Mouse (Mus musculus) hindbrain, embryonic 13.5 days (tissue): ENCODE measurements at regions not wholly inside any gene's neighbourhood (a gene's known extent, or its start where the extent isn't known, plus 50 kb on each side); places are given as distances from the start of the nearest gene placed in this dataset.

Experiments used
- ATAC-seq: fragments of 200-750 bp; cut with Nextera tagmentation; 2 replicates; pipeline ENCODE4 v1.8.0; 2017; ENCODE audit warnings: moderate TSS enrichment; ENCODE audit not compliant: low FRiP score
- H3K27ac ChIP-seq: fragments of 300-500 bp; sonication (generic); 2 replicates; pipeline ENCODE4 v1.5.1; 2015; ENCODE audit warnings: inconsistent platforms, mild to moderate bottlenecking, moderate library complexity
- H3K27me3 ChIP-seq: fragments of 300-500 bp; sonication (generic); 2 replicates; pipeline ENCODE4 v1.6.1; 2015; ENCODE audit warnings: mild to moderate bottlenecking, inconsistent platforms
- H3K36me3 ChIP-seq: fragments of 300-500 bp; sonication (generic); 2 replicates; pipeline ENCODE4 v1.6.1; 2015; ENCODE audit warnings: mild to moderate bottlenecking, inconsistent platforms
- H3K4me1 ChIP-seq: fragments of 300-500 bp; sonication (generic); replicated peaks from 2 replicates; pipeline ENCODE4 v1.6.1; 2015; ENCODE audit warnings: inconsistent platforms
- H3K4me2 ChIP-seq: fragments of 300-500 bp; sonication (generic); 2 replicates; pipeline ENCODE4 v1.6.1; 2015; ENCODE audit warnings: inconsistent platforms, mild to moderate bottlenecking, moderate library complexity
- H3K4me3 ChIP-seq: fragments of 300-500 bp; sonication (generic); 2 replicates; pipeline ENCODE4 v1.5.1; 2015; ENCODE audit warnings: mild to moderate bottlenecking, inconsistent platforms
- H3K9ac ChIP-seq: fragments of 300-500 bp; sonication (generic); 2 replicates; pipeline ENCODE4 v1.6.1; 2015; ENCODE audit warnings: mild to moderate bottlenecking, inconsistent platforms
- H3K9me3 ChIP-seq: fragments of 300-500 bp; sonication (generic); 2 replicates; pipeline ENCODE4 v1.6.1; 2016; ENCODE audit warnings: inconsistent platforms
- WGBS: fragments of 180-500 bp; shearing (Covaris S2); methylation state at CpG from one replicate; pipeline ENCODE4 v1.1.7; 2015; 5-methylcytosine and 5-hydroxymethylcytosine counted together

GRCm38 (mm10) chr2:46372847-46373461 is 1255.8 kb upstream of the Zeb2 start:
- Histone ChIP-seq H3K9me3 (0 out of 2 replicates have a peak, but pooled peaks cover 3% of the 10 kb centered on the region), H3K27ac (no peak overlapping the region), H3K27me3 (no peaks in the 10 kb centered on the region), H3K4me3 (no peak overlapping the region), H3K4me1 (no peaks in the 10 kb centered on the region), H3K4me2 (no peak overlapping the region), H3K9ac (no peak overlapping the region), H3K36me3 (no peaks in the 10 kb centered on the region)
- 95% methylated on average over 3 of the region's 3 CpGs for WGBS
- ATAC-seq = no peak

- no peak for ATAC-seq
- no peak overlapping the region for H3K4me2 ChIP-seq
- no peaks in the 10 kb centered on the region for H3K27me3 ChIP-seq
- WGBS = 81% methylated on average over 1 of the region's 1 CpGs
- no peak overlapping the region for H3K27ac ChIP-seq
- no peaks in the 10 kb centered on the region for H3K36me3 ChIP-seq
- no peak overlapping the region for H3K4me3 ChIP-seq
- no peak overlapping the region for H3K9ac ChIP-seq
- H3K9me3 ChIP-seq = 0 out of 2 replicates have a peak, but pooled peaks cover 3% of the 10 kb centered on the region
- H3K4me1 ChIP-seq = no peaks in the 10 kb centered on the region
Measured at GRCm38 (mm10) chr2:46371755-46372154, 1254.6 kb upstream of the Zeb2 start.

- H3K9ac ChIP-seq = no peak overlapping the region
- no peak for ATAC-seq
- WGBS = 85% methylated on average over 5 of the region's 5 CpGs
- H3K4me1 ChIP-seq = no peaks in the 10 kb centered on the region
- H3K4me2 ChIP-seq = no peak overlapping the region
- H3K9me3 ChIP-seq = 0 out of 2 replicates have a peak, but pooled peaks cover 3% of the 10 kb centered on the region
- no peaks in the 10 kb centered on the region for H3K27me3 ChIP-seq
- no peak overlapping the region for H3K4me3 ChIP-seq
- no peak overlapping the region for H3K27ac ChIP-seq
- no peaks in the 10 kb centered on the region for H3K36me3 ChIP-seq
Measured at GRCm38 (mm10) chr2:46370949-46371348, 1253.8 kb upstream of the Zeb2 start.

- Histone ChIP-seq H3K27ac (no peak overlapping the region), H3K4me1 (no peaks in the 10 kb centered on the region), H3K4me2 (no peak overlapping the region), H3K9ac (no peak overlapping the region), H3K27me3 (no peaks in the 10 kb centered on the region), H3K9me3 (no peaks in the 10 kb centered on the region), H3K4me3 (no peak overlapping the region), H3K36me3 (no peaks in the 10 kb centered on the region)
- WGBS = 95% methylated on average over 4 of the region's 4 CpGs
- ATAC-seq = no peak
Measured at GRCm38 (mm10) chr2:46368882-46369281, 1251.7 kb upstream of the Zeb2 start.

GRCm38 (mm10) chr2:46366135-46366485 is 1248.9 kb upstream of the Zeb2 start:
- Histone ChIP-seq H3K27ac (no peak overlapping the region), H3K4me1 (no peaks in the 10 kb centered on the region), H3K27me3 (no peaks in the 10 kb centered on the region), H3K9ac (no peak overlapping the region), H3K36me3 (no peaks in the 10 kb centered on the region), H3K9me3 (no peaks in the 10 kb centered on the region), H3K4me2 (no peak overlapping the region), H3K4me3 (no peak overlapping the region)
- ATAC-seq = no peak
- WGBS = 91% methylated on average over 3 of the region's 3 CpGs

GRCm38 (mm10) chr2:46365428-46366134 is 1248.4 kb upstream of the Zeb2 start:
- no peaks in the 10 kb centered on the region for H3K36me3 ChIP-seq
- H3K4me3 ChIP-seq = no peak overlapping the region
- H3K9me3 ChIP-seq = no peaks in the 10 kb centered on the region
- H3K27ac ChIP-seq = no peak overlapping the region
- H3K27me3 ChIP-seq = no peaks in the 10 kb centered on the region
- 89% methylated on average over 4 of the region's 4 CpGs for WGBS
- H3K4me1 ChIP-seq = no peaks in the 10 kb centered on the region
- H3K9ac ChIP-seq = no peak overlapping the region
- ATAC-seq = no peak
- no peak overlapping the region for H3K4me2 ChIP-seq

- Histone ChIP-seq H3K27me3 (no peaks in the 10 kb centered on the region), H3K4me2 (no peak overlapping the region), H3K27ac (no peak overlapping the region), H3K9ac (no peak overlapping the region), H3K4me3 (no peak overlapping the region), H3K4me1 (no peaks in the 10 kb centered on the region), H3K36me3 (no peaks in the 10 kb centered on the region), H3K9me3 (no peaks in the 10 kb centered on the region)
- ATAC-seq = no peak
- 73% methylated on average over 4 of the region's 4 CpGs for WGBS
Measured at GRCm38 (mm10) chr2:46360049-46360712, 1243.0 kb upstream of the Zeb2 start.

GRCm38 (mm10) chr2:46358225-46358624 is 1241.0 kb upstream of the Zeb2 start:
- 86% methylated on average over 3 of the region's 3 CpGs for WGBS
- no peaks in the 10 kb centered on the region for H3K36me3 ChIP-seq
- H3K27ac ChIP-seq = no peak overlapping the region
- H3K4me2 ChIP-seq = no peak overlapping the region
- H3K27me3 ChIP-seq = no peaks in the 10 kb centered on the region
- H3K4me1 ChIP-seq = no peaks in the 10 kb centered on the region
- H3K9ac ChIP-seq = no peak overlapping the region
- H3K9me3 ChIP-seq = no peaks in the 10 kb centered on the region
- ATAC-seq = no peak
- H3K4me3 ChIP-seq = no peak overlapping the region

GRCm38 (mm10) chr2:46356651-46357050 is 1239.5 kb upstream of the Zeb2 start:
- Histone ChIP-seq H3K4me2 (no peak overlapping the region), H3K27me3 (no peaks in the 10 kb centered on the region), H3K36me3 (no peaks in the 10 kb centered on the region), H3K9ac (no peak overlapping the region), H3K4me1 (no peaks in the 10 kb centered on the region), H3K27ac (no peak overlapping the region), H3K9me3 (no peaks in the 10 kb centered on the region), H3K4me3 (no peak overlapping the region)
- WGBS = 97% methylated on average over 3 of the region's 3 CpGs
- ATAC-seq = no peak

- Histone ChIP-seq H3K4me2 (no peak overlapping the region), H3K9me3 (no peaks in the 10 kb centered on the region), H3K4me1 (no peaks in the 10 kb centered on the region), H3K27ac (no peak overlapping the region), H3K27me3 (no peaks in the 10 kb centered on the region), H3K36me3 (no peaks in the 10 kb centered on the region), H3K4me3 (no peak overlapping the region), H3K9ac (no peak overlapping the region)
- ATAC-seq = no peak
- WGBS = 84% methylated on average over 4 of the region's 4 CpGs
Measured at GRCm38 (mm10) chr2:46340694-46341093, 1223.5 kb upstream of the Zeb2 start.

GRCm38 (mm10) chr2:46316666-46317065 is 1199.5 kb upstream of the Zeb2 start:
- Histone ChIP-seq H3K4me3 (no peak overlapping the region), H3K9ac (no peak overlapping the region), H3K9me3 (no peaks in the 10 kb centered on the region), H3K36me3 (no peaks in the 10 kb centered on the region), H3K27ac (no peak overlapping the region), H3K4me1 (no peaks in the 10 kb centered on the region), H3K27me3 (no peaks in the 10 kb centered on the region), H3K4me2 (no peak overlapping the region)
- WGBS = 91% methylated on average over 2 of the region's 2 CpGs
- no peak for ATAC-seq

GRCm38 (mm10) chr2:46315243-46315642 is 1198.0 kb upstream of the Zeb2 start:
- WGBS = 93% methylated on average over 3 of the region's 3 CpGs
- no peak overlapping the region for H3K4me3 ChIP-seq
- H3K9ac ChIP-seq = no peak overlapping the region
- no peaks in the 10 kb centered on the region for H3K27me3 ChIP-seq
- no peak overlapping the region for H3K4me2 ChIP-seq
- H3K9me3 ChIP-seq = no peaks in the 10 kb centered on the region
- H3K4me1 ChIP-seq = no peaks in the 10 kb centered on the region
- no peak overlapping the region for H3K27ac ChIP-seq
- no peaks in the 10 kb centered on the region for H3K36me3 ChIP-seq
- no peak for ATAC-seq
